Mouse (Mus musculus): Measurements from ENCODE around the gene Olfr288. TPM values are rescaled to one million over a fixed set of nuclear protein-coding genes. Genes with fewer than 3 reads are reported as not detected.
A peak's percentile ranks its signal among the peaks of the same experiment; 100 is the strongest.

Olfr288 gene
- polyA plus RNA-seq, 1 experiment from 2014 or later, result not detected

DNA sequence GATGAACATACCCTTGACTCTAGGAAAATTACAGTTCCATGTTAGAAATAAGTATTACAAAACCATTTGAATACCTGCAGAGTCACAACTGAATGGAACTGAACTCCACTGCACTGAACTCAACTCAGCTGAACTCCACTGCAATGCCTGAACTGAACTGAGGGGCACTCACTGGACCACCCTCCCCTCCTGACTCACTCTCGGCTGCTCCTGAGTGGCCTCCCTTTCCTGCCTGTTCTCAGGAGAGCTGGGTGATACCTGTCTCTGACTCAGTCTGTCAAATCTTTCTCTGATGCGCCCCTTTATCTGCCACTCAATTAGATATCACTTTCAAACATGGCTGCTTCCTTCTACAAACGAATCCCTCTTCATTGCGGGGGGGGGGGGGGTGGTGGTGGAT, 41.2 kb downstream of the Olfr288 start:
- H3K4me3 ChIP-seq (ENCODE audit: inconsistent target), result no peak overlapping the region
- WGBS (ENCODE audit: missing documents), result 79% methylated on average over 4 of the region's 4 CpGs
- H3K79me2 ChIP-seq (ENCODE audit: inconsistent target), result no peaks in the 10 kb centered on the region
- H3K27ac ChIP-seq, result no peak overlapping the region
- no peaks in the 10 kb centered on the region for H3K36me3 ChIP-seq (ENCODE audit: inconsistent target)

DNA sequence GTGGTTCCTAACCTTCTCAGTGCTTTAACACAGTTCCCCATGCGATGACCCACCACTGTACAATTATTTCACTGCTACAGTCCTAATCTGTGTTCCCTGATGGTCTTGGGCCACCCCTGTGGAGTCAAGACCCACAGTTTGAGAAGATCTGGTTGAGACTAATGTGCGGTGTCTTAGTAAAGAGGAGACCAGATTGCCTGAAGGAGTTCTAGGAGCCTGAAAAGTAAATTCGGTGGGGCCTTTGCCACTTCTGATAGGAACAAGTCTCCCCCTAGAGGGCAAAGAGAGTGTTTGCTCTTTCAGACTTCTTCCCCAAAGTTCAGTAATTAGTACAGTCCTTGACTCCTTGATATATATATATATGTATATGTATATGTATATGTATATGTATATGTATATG, 41.7 kb downstream of the Olfr288 start:
- WGBS (ENCODE audit: missing documents), result 39% methylated on average over 3 of the region's 3 CpGs
- Histone ChIP-seq H3K79me2 (ENCODE audit: inconsistent target) (no peaks in the 10 kb centered on the region), H3K4me3 (ENCODE audit: inconsistent target) (no peak overlapping the region), H3K27ac (no peak overlapping the region), H3K36me3 (ENCODE audit: inconsistent target) (no peaks in the 10 kb centered on the region)

DNA sequence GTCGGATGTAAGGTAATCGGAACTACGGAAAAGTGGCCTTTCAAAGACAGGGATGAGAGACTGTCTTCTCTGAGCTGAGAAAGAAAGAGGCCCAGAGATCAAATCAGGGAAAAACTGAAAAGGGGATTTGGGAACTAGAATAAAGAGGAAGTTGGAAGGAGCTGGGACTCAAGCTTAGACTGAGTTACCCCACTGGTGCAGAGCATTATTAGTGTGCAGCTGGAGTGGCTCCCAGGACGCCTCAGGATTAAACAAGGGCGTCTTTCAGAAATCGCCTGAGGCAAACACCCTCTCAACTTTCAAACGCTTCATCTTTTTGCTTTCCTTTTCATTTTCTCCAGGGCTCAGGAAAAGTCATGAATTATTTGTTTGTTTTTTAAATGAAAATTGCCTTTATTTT, 42.4 kb downstream of the Olfr288 start:
- 82% methylated on average over 7 of the region's 7 CpGs for WGBS (ENCODE audit: missing documents)
- Histone ChIP-seq H3K27ac (no peak overlapping the region), H3K4me3 (ENCODE audit: inconsistent target) (no peak overlapping the region)

DNA sequence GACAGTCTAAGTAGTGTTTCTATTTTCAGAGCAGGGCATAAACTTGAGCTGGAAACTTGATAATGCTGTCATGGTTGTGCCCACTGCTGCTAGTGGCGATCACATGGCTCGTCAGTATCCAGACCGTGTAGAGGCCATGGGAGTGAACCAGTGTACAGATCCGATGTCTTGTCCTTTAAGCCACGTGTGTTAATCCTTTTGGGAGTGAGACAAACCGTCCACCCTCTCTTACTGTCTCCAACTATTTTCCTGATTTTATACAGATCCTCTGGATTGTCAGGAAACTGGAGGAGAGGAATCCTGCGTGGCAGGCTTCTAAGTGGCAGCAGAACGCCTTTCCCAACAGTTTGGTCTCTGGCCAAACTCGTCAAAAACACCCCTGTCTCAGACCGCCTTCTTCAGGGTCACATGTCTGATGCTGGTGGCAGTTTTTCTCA, 46.2 kb downstream of the Olfr288 start:
- H3K4me3 ChIP-seq (ENCODE audit: inconsistent target), result no peak overlapping the region
- no peak overlapping the region for H3K27ac ChIP-seq
- H3K79me2 ChIP-seq (ENCODE audit: inconsistent target), result peaks cover 9% of the 10 kb centered on the region
- H3K36me3 ChIP-seq (ENCODE audit: inconsistent target), result no peaks in the 10 kb centered on the region
- 80% methylated on average over 10 of the region's 10 CpGs for WGBS (ENCODE audit: missing documents)

More for the DNA sequence above, 42.4 kb downstream of the Olfr288 start:
- Histone ChIP-seq H3K36me3 (ENCODE audit: inconsistent target) (no peaks in the 10 kb centered on the region), H3K79me2 (ENCODE audit: inconsistent target) (no peaks in the 10 kb centered on the region)

DNA sequence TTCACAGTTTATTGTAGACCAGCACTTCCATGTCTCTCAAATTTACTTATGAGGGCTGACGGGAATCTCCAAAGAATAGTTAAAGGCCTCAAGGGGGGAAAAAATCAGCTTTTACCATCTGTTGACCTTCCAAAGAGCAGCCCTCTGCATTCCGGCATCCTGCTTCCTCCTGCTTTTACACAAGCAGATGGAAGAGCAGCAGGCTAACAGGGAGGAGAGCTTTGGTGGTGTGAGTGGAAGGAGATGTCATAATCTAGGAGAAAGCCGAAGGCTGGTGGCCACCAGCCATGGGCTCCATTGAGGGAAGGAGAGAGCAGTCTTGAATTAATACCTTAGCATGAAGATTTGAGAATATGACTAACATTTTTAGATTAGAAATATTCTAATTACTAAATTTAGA, 47.0 kb downstream of the Olfr288 start:
- 94% methylated on average over 3 of the region's 3 CpGs for whole genome bisulfite sequencing (ENCODE audit: missing documents)
- Histone ChIP-seq H3K27ac (no peak overlapping the region), H3K36me3 (ENCODE audit: inconsistent target) (no peaks in the 10 kb centered on the region)

DNA sequence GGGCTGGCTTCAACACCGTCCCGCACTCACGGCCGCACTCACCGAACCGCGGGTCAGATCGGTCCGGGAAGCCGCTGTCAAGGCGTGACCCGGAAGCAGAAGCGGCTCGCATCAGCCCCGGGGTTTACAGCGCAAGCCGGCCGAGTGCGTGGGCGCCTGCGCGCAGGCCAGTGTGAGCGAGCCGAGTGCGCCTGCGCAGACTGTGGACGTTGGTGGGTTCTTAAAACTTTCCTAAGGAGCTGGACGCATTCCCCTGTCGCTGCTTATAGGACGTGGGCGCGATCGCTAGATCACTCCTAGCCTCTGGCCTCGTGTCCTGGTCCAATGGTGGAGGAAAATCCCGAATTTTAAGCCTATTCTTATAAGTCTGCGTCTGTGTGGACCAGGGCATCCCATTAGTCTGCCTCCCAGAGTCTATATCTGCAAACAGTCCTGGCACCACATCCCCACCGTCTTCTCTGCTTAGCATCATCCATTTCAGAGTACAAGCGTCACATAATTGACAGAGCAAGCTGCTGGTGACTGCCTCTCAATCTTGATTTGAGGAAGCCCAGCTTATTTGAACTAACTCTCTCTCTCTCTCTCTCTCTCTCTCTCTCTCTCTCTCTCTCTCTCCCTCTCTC, 49.7 kb downstream of the Olfr288 start:
- Histone ChIP-seq H3K36me3 (ENCODE audit: inconsistent target) (peaks cover 13% of the 10 kb centered on the region), H3K79me2 (ENCODE audit: inconsistent target) (peaks cover 31% of the 10 kb centered on the region), H3K4me3 (ENCODE audit: inconsistent target) (peak overlapping the region; percentile 64; the same call in 1 of the 2 replicates), H3K27ac (peak overlapping the region; percentile 48)
- 2% methylated on average over 38 of the region's 38 CpGs for WGBS (ENCODE audit: missing documents)

More for the DNA sequence above, 47.0 kb downstream of the Olfr288 start:
- Histone ChIP-seq H3K79me2 (ENCODE audit: inconsistent target) (peaks cover 18% of the 10 kb centered on the region), H3K4me3 (ENCODE audit: inconsistent target) (no peak overlapping the region)

DNA sequence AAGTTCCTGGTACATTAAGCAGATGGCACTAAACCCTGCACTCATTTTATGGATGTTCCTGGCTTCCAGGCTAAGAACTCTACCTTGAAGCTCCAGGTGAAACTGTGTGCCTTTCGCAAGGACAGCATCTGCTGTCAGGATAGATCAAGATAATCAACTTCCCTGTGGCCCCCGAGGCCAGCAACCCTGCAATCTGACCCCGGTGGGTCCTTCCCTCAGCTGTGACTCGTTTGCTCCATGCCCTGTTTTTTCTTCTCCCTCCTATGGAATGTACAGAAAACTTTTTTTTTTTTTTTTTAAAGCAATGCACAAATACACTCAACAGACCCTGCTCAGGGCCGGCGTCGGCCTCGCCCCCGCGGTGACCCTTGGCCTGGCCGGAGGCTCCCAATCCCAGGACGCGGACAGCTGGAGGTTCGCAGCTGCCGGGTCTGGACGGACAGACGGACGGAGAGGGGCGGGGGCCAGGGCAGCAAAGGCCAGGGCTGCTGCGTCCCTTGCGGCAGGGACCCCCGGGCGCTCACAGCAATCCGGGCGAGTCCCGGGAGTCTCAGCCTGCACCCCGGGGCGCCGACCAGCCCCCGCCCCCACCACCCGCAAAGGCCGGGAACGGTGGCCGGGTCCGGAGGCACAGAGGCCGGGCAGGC, 50.4 kb downstream of the Olfr288 start:
- peak overlapping the region; percentile 31 for H3K27ac ChIP-seq
- WGBS (ENCODE audit: missing documents), result under 1% methylated on average over 36 of the region's 36 CpGs

DNA sequence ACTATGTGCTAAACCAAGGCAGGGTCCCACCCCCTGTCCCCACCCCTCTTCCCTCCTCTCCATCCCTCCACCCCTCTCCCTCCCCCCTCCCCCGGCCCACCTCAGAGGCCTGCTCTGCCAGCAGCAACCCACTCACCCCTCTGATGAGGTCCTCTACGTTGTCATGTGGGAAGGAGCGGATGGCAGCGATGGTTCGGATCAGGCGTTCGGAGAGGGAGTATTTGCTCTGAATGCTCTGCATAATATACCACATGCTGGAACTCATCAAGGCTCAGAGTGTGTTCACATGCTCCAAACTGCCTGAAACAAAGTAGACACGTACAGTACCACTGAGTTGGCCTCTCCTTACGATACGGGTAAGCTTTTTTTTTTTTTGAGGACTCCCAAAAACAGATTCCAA, 52.8 kb downstream of the Olfr288 start:
- WGBS (ENCODE audit: missing documents), result 91% methylated on average over 9 of the region's 10 CpGs

More for the DNA sequence above, 50.4 kb downstream of the Olfr288 start:
- H3K4me3 ChIP-seq (ENCODE audit: inconsistent target), result peak overlapping the region; percentile 64
- H3K79me2 ChIP-seq (ENCODE audit: inconsistent target), result peaks cover 31% of the 10 kb centered on the region
- H3K36me3 ChIP-seq (ENCODE audit: inconsistent target), result peaks cover 15% of the 10 kb centered on the region

DNA sequence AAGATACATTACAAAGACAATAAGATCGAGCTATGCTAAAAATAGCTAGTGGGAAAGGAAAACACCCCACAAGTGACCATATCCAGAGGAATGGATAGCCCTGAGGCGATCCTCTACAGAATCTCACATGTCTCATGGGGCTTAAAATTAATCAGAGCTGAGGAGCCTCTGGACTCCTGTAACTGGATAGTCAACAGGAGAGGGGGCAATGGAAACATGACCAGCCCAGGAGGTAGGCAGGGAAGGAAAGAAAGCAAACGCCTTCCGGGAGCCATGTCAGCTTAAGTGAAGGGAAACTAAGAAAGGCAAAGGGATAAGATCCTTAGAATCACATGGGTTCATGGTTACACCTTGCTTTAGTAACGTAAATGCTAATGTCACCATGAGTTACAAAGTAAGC, 54.5 kb downstream of the Olfr288 start:
- no peak overlapping the region for H3K27ac ChIP-seq
- H3K79me2 ChIP-seq (ENCODE audit: inconsistent target), result peaks cover 46% of the 10 kb centered on the region
- H3K4me3 ChIP-seq (ENCODE audit: inconsistent target), result no peak overlapping the region
- WGBS (ENCODE audit: missing documents), result 91% methylated on average over 5 of the region's 5 CpGs
- peaks cover 34% of the 10 kb centered on the region for H3K36me3 ChIP-seq (ENCODE audit: inconsistent target)

More for the DNA sequence above, 52.8 kb downstream of the Olfr288 start:
- Histone ChIP-seq H3K27ac (no peak overlapping the region), H3K4me3 (ENCODE audit: inconsistent target) (no peak overlapping the region), H3K36me3 (ENCODE audit: inconsistent target) (peaks cover 17% of the 10 kb centered on the region), H3K79me2 (ENCODE audit: inconsistent target) (peaks cover 46% of the 10 kb centered on the region)

DNA sequence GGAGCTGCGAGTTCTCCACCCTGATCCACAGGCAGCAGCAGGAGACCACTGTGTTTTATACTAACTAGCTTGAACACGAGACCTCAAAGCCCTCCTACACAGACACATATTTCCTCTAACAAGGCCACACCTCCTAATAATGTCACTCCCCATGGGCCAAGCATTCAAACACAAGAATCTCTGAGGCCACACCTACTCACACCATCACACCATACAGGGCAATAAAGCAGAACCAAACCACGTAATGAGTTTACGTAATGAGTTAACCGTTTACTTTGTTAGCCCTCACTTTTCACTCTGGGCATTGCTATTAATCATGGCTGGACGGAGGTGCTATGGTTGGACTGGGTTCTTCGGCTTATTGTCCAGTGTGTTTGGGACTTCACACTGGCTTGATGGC, 55.6 kb downstream of the Olfr288 start:
- Histone ChIP-seq H3K36me3 (ENCODE audit: inconsistent target) (peaks cover 43% of the 10 kb centered on the region), H3K79me2 (ENCODE audit: inconsistent target) (peaks cover 42% of the 10 kb centered on the region), H3K27ac (peak overlapping the region; percentile 47), H3K4me3 (ENCODE audit: inconsistent target) (no peak overlapping the region)
- WGBS (ENCODE audit: missing documents), result 49% methylated on average over 6 of the region's 7 CpGs

DNA sequence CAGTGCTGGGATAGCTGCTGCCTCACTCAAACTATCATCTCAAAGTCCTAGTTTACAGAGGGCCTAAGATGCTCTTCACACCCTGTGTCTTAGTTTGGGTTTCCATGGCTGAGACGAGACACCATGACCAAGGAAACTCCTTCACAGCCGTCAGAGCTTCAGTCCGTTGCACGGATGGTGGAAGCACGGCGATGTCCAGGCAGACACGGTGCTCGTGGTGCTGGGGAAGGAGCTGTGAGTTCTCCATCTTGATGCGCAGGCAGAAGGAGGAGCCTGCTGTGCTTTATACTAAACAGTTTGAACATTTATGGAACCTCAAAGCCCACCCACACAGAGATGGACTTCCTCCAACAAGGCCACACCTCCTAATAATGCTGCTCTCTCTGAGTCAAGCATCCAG, 58.5 kb downstream of the Olfr288 start:
- Histone ChIP-seq H3K79me2 (ENCODE audit: inconsistent target) (peaks cover 15% of the 10 kb centered on the region; the same call in 1 of the 2 replicates), H3K36me3 (ENCODE audit: inconsistent target) (peaks cover 40% of the 10 kb centered on the region), H3K4me3 (ENCODE audit: inconsistent target) (no peak overlapping the region), H3K27ac (no peak overlapping the region)
- 97% methylated on average over 9 of the region's 9 CpGs for WGBS (ENCODE audit: missing documents)

Other genes starting within 250 kb of the Olfr288 start
- 43.3 to 54.3 TPM (median 47.9 TPM) in 3 replicates for gene Tmem106c, start 231.3 kb downstream of the Olfr288 start, polyA plus RNA-seq (2018)
- not detected in 3 replicates for gene Col2a1, start 190.8 kb downstream of the Olfr288 start, polyA plus RNA-seq (2018)
- gene Pfkm, start 103.0 kb downstream of the Olfr288 start, polyA plus RNA-seq (2018), result 4.4 to 6.7 TPM (median 5.4 TPM) in 3 replicates
- gene Senp1, start 101.8 kb downstream of the Olfr288 start, polyA plus RNA-seq (2018), result 11.1 to 14.4 TPM (median 13.4 TPM) in 3 replicates
- gene Asb8, start 29.9 kb downstream of the Olfr288 start, polyA plus RNA-seq (2018), result 26.1 to 34.8 TPM (median 30.3 TPM) in 3 replicates
- gene Ccdc184, start 28.4 kb downstream of the Olfr288 start, polyA plus RNA-seq (2018), result not detected in 3 replicates
- not detected in 3 replicates for gene Gm44579, start 25.4 kb upstream of the Olfr288 start, polyA plus RNA-seq (2018)
- not detected in 3 replicates for gene Olfr287, start 25.5 kb upstream of the Olfr288 start, polyA plus RNA-seq (2018)
- gene Olfr286, start 38.9 kb upstream of the Olfr288 start, polyA plus RNA-seq (2018), result not detected in 3 replicates
- not detected in 3 replicates for gene H1fnt, start 61.8 kb upstream of the Olfr288 start, polyA plus RNA-seq (2018)
- not detected in 3 replicates for gene Zfp641, start 100.6 kb upstream of the Olfr288 start, polyA plus RNA-seq (2018)
- not detected in 3 replicates for gene Olfr285, start 121.8 kb upstream of the Olfr288 start, polyA plus RNA-seq (2018)
- not detected in 3 replicates for gene Olfr284, start 145.4 kb upstream of the Olfr288 start, polyA plus RNA-seq (2018)
- gene Olfr283, start 185.4 kb upstream of the Olfr288 start, polyA plus RNA-seq (2018), result not detected in 3 replicates
- not detected in 3 replicates for gene Olfr282, start 235.7 kb upstream of the Olfr288 start, polyA plus RNA-seq (2018)

Measured in macrophage (primary cell).